Mouse (Mus musculus): ENCODE results near the gene Toe1. TPM values are rescaled to one million over a fixed set of nuclear protein-coding genes. Genes with fewer than 3 reads are reported as not detected.

Toe1 gene
- polyA plus RNA-seq, 1 experiment from 2014 or later = 12.6 TPM

DNA sequence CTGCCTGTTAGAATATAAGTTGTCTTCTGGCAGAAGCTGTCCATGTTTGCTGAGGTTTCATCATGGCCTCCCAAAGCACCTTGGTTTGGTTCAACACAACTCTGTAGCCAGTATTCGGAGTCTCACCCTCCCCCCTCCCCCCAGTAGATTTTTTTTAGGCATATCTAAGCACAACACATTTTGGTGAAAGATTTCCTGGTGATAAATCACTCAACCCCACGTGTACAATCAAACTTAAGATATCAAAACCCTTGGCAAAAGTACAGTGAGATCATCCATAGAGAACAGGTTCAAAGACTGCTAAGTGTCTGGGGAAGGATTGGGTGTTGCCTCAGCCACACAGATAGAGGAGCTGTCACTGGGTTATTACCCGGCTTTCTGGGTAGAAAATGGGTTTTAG is 3.6 kb upstream of the Toe1 start:
- Histone ChIP-seq H3K9ac (ENCODE audit: low read depth, low read length) (no peak overlapping the region), H3K4me3 (ENCODE audit: low read depth, low read length) (no peak overlapping the region), H3K9me3 (replicated peaks; ENCODE audit: control insufficient read depth, low read length) (no peaks in the 10 kb centered on the region), H3K36me3 (ENCODE audit: control insufficient read depth, insufficient read depth) (no peaks in the 10 kb centered on the region), H3K27me3 (ENCODE audit: control insufficient read depth, insufficient read depth, low read depth, low read length) (no peaks in the 10 kb centered on the region), H3K4me2 (ENCODE audit: low read depth, low read length) (no peak overlapping the region), H3K4me1 (ENCODE audit: control insufficient read depth, low read depth, low read length) (peaks cover 15% of the 10 kb centered on the region), H3K27ac (ENCODE audit: low read length) (no peak overlapping the region)
- ATAC-seq (ENCODE audit: low read depth) = no peak
- 22% methylated on average over 3 of the region's 3 CpGs for WGBS (ENCODE audit: insufficient replicate concordance)

- Histone ChIP-seq H3K4me1 (ENCODE audit: control insufficient read depth, low read depth, low read length) (no peaks in the 10 kb centered on the region), H3K9me3 (replicated peaks; ENCODE audit: control insufficient read depth, low read length) (no peaks in the 10 kb centered on the region), H3K4me2 (ENCODE audit: low read depth, low read length) (no peak overlapping the region), H3K36me3 (ENCODE audit: control insufficient read depth, insufficient read depth) (peaks cover 20% of the 10 kb centered on the region), H3K27me3 (ENCODE audit: control insufficient read depth, insufficient read depth, low read depth, low read length) (no peaks in the 10 kb centered on the region), H3K9ac (ENCODE audit: low read depth, low read length) (no peak overlapping the region), H3K4me3 (ENCODE audit: low read depth, low read length) (no peak overlapping the region), H3K27ac (ENCODE audit: low read length) (no peak overlapping the region)
- no peak for ATAC-seq (ENCODE audit: low read depth)
- 27% methylated on average over 5 of the region's 5 CpGs for WGBS (ENCODE audit: insufficient replicate concordance)
These were observed 7.5 kb downstream of the Toe1 start for GRCm38 (mm10) chr4:116799901-116800300.

- no peak for ATAC-seq (ENCODE audit: low read depth)
- Histone ChIP-seq H3K27ac (ENCODE audit: low read length) (no peak overlapping the region), H3K36me3 (ENCODE audit: control insufficient read depth, insufficient read depth) (no peaks in the 10 kb centered on the region), H3K9me3 (replicated peaks; ENCODE audit: control insufficient read depth, low read length) (no peaks in the 10 kb centered on the region), H3K27me3 (ENCODE audit: control insufficient read depth, insufficient read depth, low read depth, low read length) (no peaks in the 10 kb centered on the region), H3K4me2 (ENCODE audit: low read depth, low read length) (no peak overlapping the region), H3K9ac (ENCODE audit: low read depth, low read length) (no peak overlapping the region), H3K4me1 (ENCODE audit: control insufficient read depth, low read depth, low read length) (no peaks in the 10 kb centered on the region), H3K4me3 (ENCODE audit: low read depth, low read length) (no peak overlapping the region)
- 38% methylated on average over 1 of the region's 1 CpGs for WGBS (ENCODE audit: insufficient replicate concordance)
These were observed 10.9 kb downstream of the Toe1 start for GRCm38 (mm10) chr4:116796442-116797110.

DNA sequence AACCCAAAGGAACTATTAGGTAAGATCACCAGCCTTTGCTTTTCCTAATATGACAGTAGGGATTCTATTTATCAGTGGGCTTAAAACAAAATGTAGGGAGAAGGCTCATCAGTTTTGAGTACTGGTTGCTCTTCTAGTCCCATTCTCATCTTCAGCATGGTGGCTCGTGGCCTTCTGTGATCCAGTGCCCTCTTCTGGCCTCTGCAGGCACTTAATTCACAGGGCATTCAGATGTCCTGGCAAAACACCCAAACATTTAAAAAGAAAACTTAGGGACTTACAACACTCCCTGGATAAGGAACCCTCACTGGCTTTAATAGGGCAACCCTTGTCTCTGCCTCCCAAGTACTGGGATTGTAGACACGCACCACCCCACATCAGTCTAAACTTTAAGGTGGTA is 13.2 kb downstream of the Toe1 start:
- Histone ChIP-seq H3K4me3 (ENCODE audit: low read depth, low read length) (no peak overlapping the region), H3K9me3 (replicated peaks; ENCODE audit: control insufficient read depth, low read length) (no peaks in the 10 kb centered on the region), H3K9ac (ENCODE audit: low read depth, low read length) (no peak overlapping the region), H3K27me3 (ENCODE audit: control insufficient read depth, insufficient read depth, low read depth, low read length) (no peaks in the 10 kb centered on the region), H3K4me2 (ENCODE audit: low read depth, low read length) (no peak overlapping the region), H3K27ac (ENCODE audit: low read length) (no peak overlapping the region), H3K4me1 (ENCODE audit: control insufficient read depth, low read depth, low read length) (no peaks in the 10 kb centered on the region), H3K36me3 (ENCODE audit: control insufficient read depth, insufficient read depth) (no peaks in the 10 kb centered on the region)
- no peak for ATAC-seq (ENCODE audit: low read depth)
- 64% methylated on average over 2 of the region's 2 CpGs for WGBS (ENCODE audit: insufficient replicate concordance)

DNA sequence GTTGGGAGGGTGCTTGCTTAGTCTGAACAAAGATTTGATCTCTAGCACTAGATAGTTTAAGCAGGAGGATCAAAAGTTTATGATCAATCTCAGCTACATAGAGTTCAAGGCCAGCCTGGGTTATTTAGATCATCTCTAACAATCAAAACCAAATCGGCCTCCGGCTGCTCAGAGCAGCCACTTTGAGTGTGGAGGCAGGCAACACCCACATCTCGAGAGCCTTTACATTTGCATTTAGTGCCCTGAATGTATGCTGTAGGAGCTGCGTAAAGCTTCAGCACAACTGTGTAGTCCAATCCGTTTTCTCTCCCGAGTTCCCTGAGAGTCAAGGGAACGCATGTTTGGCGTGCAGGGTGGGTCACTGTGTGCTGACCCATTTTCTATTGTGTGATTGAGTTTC is 15.0 kb downstream of the Toe1 start:
- no peaks in the 10 kb centered on the region; the same call in 1 of the 2 replicates for H3K4me1 ChIP-seq (ENCODE audit: control insufficient read depth, low read depth, low read length)
- no peak overlapping the region for H3K4me2 ChIP-seq (ENCODE audit: low read depth, low read length)
- H3K9me3 ChIP-seq (replicated peaks; ENCODE audit: control insufficient read depth, low read length) = no peaks in the 10 kb centered on the region
- H3K36me3 ChIP-seq (ENCODE audit: control insufficient read depth, insufficient read depth) = no peaks in the 10 kb centered on the region
- H3K4me3 ChIP-seq (ENCODE audit: low read depth, low read length) = no peak overlapping the region
- 77% methylated on average over 8 of the region's 8 CpGs for WGBS (ENCODE audit: insufficient replicate concordance)
- H3K27ac ChIP-seq (ENCODE audit: low read length) = no peak overlapping the region
- ATAC-seq (ENCODE audit: low read depth) = no peak
- H3K9ac ChIP-seq (ENCODE audit: low read depth, low read length) = no peak overlapping the region
- H3K27me3 ChIP-seq (ENCODE audit: control insufficient read depth, insufficient read depth, low read depth, low read length) = no peaks in the 10 kb centered on the region

GRCm38 (mm10) chr4:116788956-116789355 is 18.5 kb downstream of the Toe1 start:
- no peaks in the 10 kb centered on the region for H3K36me3 ChIP-seq (ENCODE audit: control insufficient read depth, insufficient read depth)
- H3K27me3 ChIP-seq (ENCODE audit: control insufficient read depth, insufficient read depth, low read depth, low read length) = no peaks in the 10 kb centered on the region
- H3K4me3 ChIP-seq (ENCODE audit: low read depth, low read length) = no peak overlapping the region
- H3K4me2 ChIP-seq (ENCODE audit: low read depth, low read length) = no peak overlapping the region
- ATAC-seq (ENCODE audit: low read depth) = no peak
- WGBS (ENCODE audit: insufficient replicate concordance) = 13% methylated on average over 3 of the region's 3 CpGs
- no peaks in the 10 kb centered on the region for H3K9me3 ChIP-seq (replicated peaks; ENCODE audit: control insufficient read depth, low read length)
- H3K9ac ChIP-seq (ENCODE audit: low read depth, low read length) = no peak overlapping the region
- peak overlapping the region; percentile 41; the same call in 1 of the 2 replicates for H3K27ac ChIP-seq (ENCODE audit: low read length)
- no peaks in the 10 kb centered on the region; the same call in 1 of the 2 replicates for H3K4me1 ChIP-seq (ENCODE audit: control insufficient read depth, low read depth, low read length)

- Histone ChIP-seq H3K4me1 (ENCODE audit: control insufficient read depth, low read depth, low read length) (no peaks in the 10 kb centered on the region; the same call in 1 of the 2 replicates), H3K27ac (ENCODE audit: low read length) (peak overlapping the region; percentile 41; the same call in 1 of the 2 replicates), H3K4me3 (ENCODE audit: low read depth, low read length) (no peak overlapping the region), H3K4me2 (ENCODE audit: low read depth, low read length) (no peak overlapping the region), H3K36me3 (ENCODE audit: control insufficient read depth, insufficient read depth) (no peaks in the 10 kb centered on the region), H3K9me3 (replicated peaks; ENCODE audit: control insufficient read depth, low read length) (no peaks in the 10 kb centered on the region), H3K9ac (ENCODE audit: low read depth, low read length) (no peak overlapping the region), H3K27me3 (ENCODE audit: control insufficient read depth, insufficient read depth, low read depth, low read length) (no peaks in the 10 kb centered on the region)
- ATAC-seq (ENCODE audit: low read depth) = peak; percentile 47
- 20% methylated on average over 7 of the region's 7 CpGs for WGBS (ENCODE audit: insufficient replicate concordance)
These were observed 19.3 kb downstream of the Toe1 start for GRCm38 (mm10) chr4:116787985-116788760.

- H3K4me3 ChIP-seq (ENCODE audit: low read depth, low read length) = no peak overlapping the region
- H3K4me1 ChIP-seq (ENCODE audit: control insufficient read depth, low read depth, low read length) = no peaks in the 10 kb centered on the region; the same call in 1 of the 2 replicates
- H3K27ac ChIP-seq (ENCODE audit: low read length) = no peak overlapping the region
- no peak overlapping the region for H3K9ac ChIP-seq (ENCODE audit: low read depth, low read length)
- 85% methylated on average over 1 of the region's 1 CpGs for WGBS (ENCODE audit: insufficient replicate concordance)
- no peaks in the 10 kb centered on the region for H3K9me3 ChIP-seq (replicated peaks; ENCODE audit: control insufficient read depth, low read length)
- no peaks in the 10 kb centered on the region for H3K36me3 ChIP-seq (ENCODE audit: control insufficient read depth, insufficient read depth)
- ATAC-seq (ENCODE audit: low read depth) = no peak
- H3K27me3 ChIP-seq (ENCODE audit: control insufficient read depth, insufficient read depth, low read depth, low read length) = no peaks in the 10 kb centered on the region
- no peak overlapping the region for H3K4me2 ChIP-seq (ENCODE audit: low read depth, low read length)
These were observed 20.9 kb downstream of the Toe1 start for GRCm38 (mm10) chr4:116786587-116786986.

DNA sequence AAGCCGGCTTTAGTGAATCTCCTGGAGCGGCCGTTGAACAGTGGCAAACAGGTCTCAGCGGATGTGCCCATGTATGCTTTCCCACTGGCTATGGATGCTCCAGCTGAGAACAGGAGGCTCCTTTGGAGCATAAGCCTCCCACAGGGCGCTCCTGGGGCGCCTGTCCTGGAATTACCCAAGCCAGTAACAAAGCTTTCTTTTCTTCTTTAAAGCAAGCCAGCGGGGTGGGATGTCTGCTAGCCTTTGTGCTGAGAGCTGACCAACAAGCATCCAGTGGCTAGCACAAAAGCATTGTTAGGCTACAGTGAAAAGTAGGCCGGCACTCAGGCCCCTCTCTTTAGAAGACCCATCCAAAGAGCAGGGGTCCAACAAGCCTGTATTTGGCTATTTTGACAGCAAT is 25.3 kb downstream of the Toe1 start:
- Histone ChIP-seq H3K27me3 (ENCODE audit: control insufficient read depth, insufficient read depth, low read depth, low read length) (no peaks in the 10 kb centered on the region), H3K9ac (ENCODE audit: low read depth, low read length) (no peak overlapping the region), H3K27ac (ENCODE audit: low read length) (no peak overlapping the region), H3K4me2 (ENCODE audit: low read depth, low read length) (no peak overlapping the region), H3K36me3 (ENCODE audit: control insufficient read depth, insufficient read depth) (no peaks in the 10 kb centered on the region), H3K4me1 (ENCODE audit: control insufficient read depth, low read depth, low read length) (no peaks in the 10 kb centered on the region), H3K4me3 (ENCODE audit: low read depth, low read length) (no peak overlapping the region), H3K9me3 (replicated peaks; ENCODE audit: control insufficient read depth, low read length) (no peaks in the 10 kb centered on the region)
- no peak for ATAC-seq (ENCODE audit: low read depth)
- WGBS (ENCODE audit: insufficient replicate concordance) = 60% methylated on average over 8 of the region's 8 CpGs

Data from liver, embryonic 16.5 days (tissue).